Mouse (Mus musculus): Measurements from ENCODE around the gene Ralgapa2. TPM values are rescaled to one million over a fixed set of nuclear protein-coding genes. Genes with fewer than 3 reads are reported as not detected.

Gene Ralgapa2
- polyA plus RNA-seq, 1 experiment: 8.3 TPM

- TF ChIP-seq CTCF (IDR thresholded peaks at IDR 0.05; ENCODE audit: extremely low read depth, insufficient read depth, insufficient read length, insufficient replicate concordance) (no peak), POLR2A (IDR thresholded peaks at IDR 0.05; ENCODE audit: low read depth, low read length) (no peak)
- H3K36me3 ChIP-seq (ENCODE audit: control insufficient read depth, insufficient read depth, low read length): peaks cover 1% of the 10 kb centered on the region; the same call in 1 of the 2 replicates
- H3K27ac ChIP-seq (ENCODE audit: insufficient read depth, low read length): no peak overlapping the region
- H3K27me3 ChIP-seq (ENCODE audit: control insufficient read depth, insufficient read depth, low read length): no peaks in the 10 kb centered on the region
- H3K4me1 ChIP-seq (ENCODE audit: control insufficient read depth, insufficient read depth, insufficient read length): peaks cover 9% of the 10 kb centered on the region
- WGBS: 88% methylated on average over 15 of the region's 15 CpGs
- DNase-seq (ENCODE audit: low read depth in 1 of 2, low spot score in 2 of 2): no peak
- no peak overlapping the region for H3K4me3 ChIP-seq (ENCODE audit: extremely low read depth, insufficient read depth, insufficient read length)
Measured at GRCm38 (mm10) chr2:146324907-146325715, 187.0 kb downstream of the Ralgapa2 start.

- no peak for DNase-seq (ENCODE audit: low read depth in 1 of 2, low spot score in 2 of 2)
- Histone ChIP-seq H3K36me3 (ENCODE audit: control insufficient read depth, insufficient read depth, low read length) (peaks cover 1% of the 10 kb centered on the region; the same call in 1 of the 2 replicates), H3K4me3 (ENCODE audit: extremely low read depth, insufficient read depth, insufficient read length) (no peak overlapping the region), H3K4me1 (ENCODE audit: control insufficient read depth, insufficient read depth, insufficient read length) (peaks cover 9% of the 10 kb centered on the region), H3K27me3 (ENCODE audit: control insufficient read depth, insufficient read depth, low read length) (no peaks in the 10 kb centered on the region), H3K27ac (ENCODE audit: insufficient read depth, low read length) (no peak overlapping the region)
- 91% methylated on average over 3 of the region's 3 CpGs for WGBS
- TF ChIP-seq POLR2A (IDR thresholded peaks at IDR 0.05; ENCODE audit: low read depth, low read length) (no peak), CTCF (IDR thresholded peaks at IDR 0.05; ENCODE audit: extremely low read depth, insufficient read depth, insufficient read length, insufficient replicate concordance) (no peak)
Measured at GRCm38 (mm10) chr2:146324140-146324906, 187.8 kb downstream of the Ralgapa2 start.

- Histone ChIP-seq H3K27me3 (ENCODE audit: control insufficient read depth, insufficient read depth, low read length) (no peaks in the 10 kb centered on the region), H3K4me3 (ENCODE audit: extremely low read depth, insufficient read depth, insufficient read length) (no peak overlapping the region), H3K36me3 (ENCODE audit: control insufficient read depth, insufficient read depth, low read length) (peaks cover 1% of the 10 kb centered on the region; the same call in 1 of the 2 replicates), H3K27ac (ENCODE audit: insufficient read depth, low read length) (no peak overlapping the region), H3K4me1 (ENCODE audit: control insufficient read depth, insufficient read depth, insufficient read length) (peaks cover 9% of the 10 kb centered on the region)
- no peak for DNase-seq (ENCODE audit: low read depth in 1 of 2, low spot score in 2 of 2)
- TF ChIP-seq CTCF (IDR thresholded peaks at IDR 0.05; ENCODE audit: extremely low read depth, insufficient read depth, insufficient read length, insufficient replicate concordance) (no peak), POLR2A (IDR thresholded peaks at IDR 0.05; ENCODE audit: low read depth, low read length) (no peak)
- WGBS: 49% methylated on average over 4 of the region's 4 CpGs
Measured at GRCm38 (mm10) chr2:146323528-146323927, 188.6 kb downstream of the Ralgapa2 start.

GRCm38 (mm10) chr2:146322770-146323169 is 189.4 kb downstream of the Ralgapa2 start:
- WGBS: 15% methylated on average over 2 of the region's 2 CpGs
- H3K4me3 ChIP-seq (ENCODE audit: extremely low read depth, insufficient read depth, insufficient read length): no peak overlapping the region
- no peaks in the 10 kb centered on the region; the same call in 1 of the 2 replicates for H3K36me3 ChIP-seq (ENCODE audit: control insufficient read depth, insufficient read depth, low read length)
- H3K4me1 ChIP-seq (ENCODE audit: control insufficient read depth, insufficient read depth, insufficient read length): peaks cover 9% of the 10 kb centered on the region
- DNase-seq (ENCODE audit: low read depth in 1 of 2, low spot score in 2 of 2): no peak
- no peaks in the 10 kb centered on the region for H3K27me3 ChIP-seq (ENCODE audit: control insufficient read depth, insufficient read depth, low read length)
- 0 out of 2 replicates have a peak overlapping the region, but pooled peaks have one; percentile 4 for H3K27ac ChIP-seq (ENCODE audit: insufficient read depth, low read length)
- no peak for TF ChIP-seq POLR2A (IDR thresholded peaks at IDR 0.05; ENCODE audit: low read depth, low read length)
- TF ChIP-seq CTCF (IDR thresholded peaks at IDR 0.05; ENCODE audit: extremely low read depth, insufficient read depth, insufficient read length, insufficient replicate concordance): no peak

GRCm38 (mm10) chr2:146322019-146322418 is 190.1 kb downstream of the Ralgapa2 start:
- H3K36me3 ChIP-seq (ENCODE audit: control insufficient read depth, insufficient read depth, low read length): no peaks in the 10 kb centered on the region; the same call in 1 of the 2 replicates
- no peak for DNase-seq (ENCODE audit: low read depth in 1 of 2, low spot score in 2 of 2)
- 77% methylated on average over 2 of the region's 2 CpGs for WGBS
- H3K27ac ChIP-seq (ENCODE audit: insufficient read depth, low read length): no peak overlapping the region
- H3K4me3 ChIP-seq (ENCODE audit: extremely low read depth, insufficient read depth, insufficient read length): no peak overlapping the region
- TF ChIP-seq POLR2A (IDR thresholded peaks at IDR 0.05; ENCODE audit: low read depth, low read length) (no peak), CTCF (IDR thresholded peaks at IDR 0.05; ENCODE audit: extremely low read depth, insufficient read depth, insufficient read length, insufficient replicate concordance) (no peak)
- H3K27me3 ChIP-seq (ENCODE audit: control insufficient read depth, insufficient read depth, low read length): no peaks in the 10 kb centered on the region
- H3K4me1 ChIP-seq (ENCODE audit: control insufficient read depth, insufficient read depth, insufficient read length): peaks cover 9% of the 10 kb centered on the region

GRCm38 (mm10) chr2:146320666-146321065 is 191.5 kb downstream of the Ralgapa2 start:
- H3K4me3 ChIP-seq (ENCODE audit: extremely low read depth, insufficient read depth, insufficient read length): no peak overlapping the region
- WGBS: 95% methylated on average over 2 of the region's 2 CpGs
- peaks cover 9% of the 10 kb centered on the region for H3K4me1 ChIP-seq (ENCODE audit: control insufficient read depth, insufficient read depth, insufficient read length)
- TF ChIP-seq CTCF (IDR thresholded peaks at IDR 0.05; ENCODE audit: extremely low read depth, insufficient read depth, insufficient read length, insufficient replicate concordance): no peak
- TF ChIP-seq POLR2A (IDR thresholded peaks at IDR 0.05; ENCODE audit: low read depth, low read length): no peak
- no peaks in the 10 kb centered on the region for H3K27me3 ChIP-seq (ENCODE audit: control insufficient read depth, insufficient read depth, low read length)
- no peak overlapping the region for H3K27ac ChIP-seq (ENCODE audit: insufficient read depth, low read length)
- peaks cover 2% of the 10 kb centered on the region for H3K36me3 ChIP-seq (ENCODE audit: control insufficient read depth, insufficient read depth, low read length)
- DNase-seq (ENCODE audit: low read depth in 1 of 2, low spot score in 2 of 2): no peak
